Mouse (Mus musculus) midbrain, embryonic 14.5 days (tissue): ENCODE measurements around the gene Fbxo34. TPM values are rescaled to one million over a fixed set of nuclear protein-coding genes. Genes with fewer than 3 reads are reported as not detected.

Experiments
- ATAC-seq: fragments of 200-750 bp; cut with Nextera tagmentation; 2 replicates; pipeline ENCODE4 v1.8.0; 2017; ENCODE audit warnings: moderate number of reproducible peaks, moderate library complexity; ENCODE audit not compliant: low FRiP score, low TSS enrichment
- DNase-seq: peaks from one replicate; pipeline ENCODE4 v3.0.0-alpha.2; 2015
- H3K27ac ChIP-seq: fragments of 300-500 bp; sonication (generic); replicated peaks from 2 replicates; pipeline ENCODE4 v1.5.1; 2014; ENCODE audit warnings: mild to moderate bottlenecking, low read depth, low read length, moderate library complexity
- H3K27me3 ChIP-seq: fragments of 300-500 bp; sonication (generic); 2 replicates; pipeline ENCODE4 v1.6.1; 2014; ENCODE audit warnings: low read length, control low read depth, mixed read lengths; ENCODE audit not compliant: control insufficient read depth, insufficient read depth
- H3K36me3 ChIP-seq: fragments of 300-500 bp; sonication (generic); 2 replicates; pipeline ENCODE4 v1.6.1; 2014; ENCODE audit warnings: low read length, control low read depth; ENCODE audit not compliant: control insufficient read depth, insufficient read depth
- H3K4me1 ChIP-seq: fragments of 300-500 bp; sonication (generic); 2 replicates; pipeline ENCODE4 v1.6.1; 2014; ENCODE audit warnings: mild to moderate bottlenecking, antibody characterized with exemption, low read length, control low read depth; ENCODE audit not compliant: control insufficient read depth, insufficient read depth
- H3K4me2 ChIP-seq: fragments of 300-500 bp; sonication (generic); 2 replicates; pipeline ENCODE4 v1.6.1; 2014; ENCODE audit warnings: mild to moderate bottlenecking, low read length, moderate library complexity
- H3K4me3 ChIP-seq: fragments of 300-500 bp; sonication (generic); replicated peaks from 2 replicates; pipeline ENCODE4 v1.5.1; 2014; ENCODE audit warnings: low read depth, low read length
- H3K9ac ChIP-seq: fragments of 300-500 bp; sonication (generic); replicated peaks from 2 replicates; pipeline ENCODE4 v1.6.1; 2014; ENCODE audit warnings: mild to moderate bottlenecking, low read length, moderate library complexity
- H3K9me3 ChIP-seq: fragments of 300-500 bp; sonication (generic); 2 replicates; pipeline ENCODE4 v1.6.1; 2016; ENCODE audit warnings: low read length, control low read depth, mixed read lengths; ENCODE audit not compliant: control insufficient read depth
- WGBS: fragments of 180-500 bp; shearing (Covaris S2); extraction: QIAGEN DNeasy Blood & Tissue Kit; methylation state at CpG from one replicate; pipeline ENCODE4 v1.1.7; 2014; 5-methylcytosine and 5-hydroxymethylcytosine counted together
- polyA plus RNA-seq: library from polyadenylated mRNA; unstranded; fragments of >200 nt; fragmentation: Nextera tagmentation; extraction: Ambion mirVana; gene quantifications from 2 replicates; pipeline ENCODE4 v1.2.1, GENCODE M21; 2014

Fbxo34 gene
- polyA plus RNA-seq, 1 experiment from 2014 or later = 33.2 TPM

GRCm38 (mm10) chr14:47572707-47573106 lies 122.5 kb downstream of the Fbxo34 start:
- Histone ChIP-seq H3K4me1 (no peaks in the 10 kb centered on the region), H3K36me3 (no peaks in the 10 kb centered on the region), H3K9ac (no peak overlapping the region), H3K4me3 (no peak overlapping the region), H3K27me3 (no peaks in the 10 kb centered on the region), H3K27ac (no peak overlapping the region), H3K4me2 (no peak overlapping the region), H3K9me3 (no peaks in the 10 kb centered on the region)
- DNase-seq (no peak), ATAC-seq (no peak)
- 78% methylated on average over 4 of the region's 4 CpGs for WGBS

GRCm38 (mm10) chr14:47574721-47575120 lies 124.5 kb downstream of the Fbxo34 start:
- Histone ChIP-seq H3K4me2 (no peak overlapping the region), H3K36me3 (no peaks in the 10 kb centered on the region), H3K4me3 (no peak overlapping the region), H3K9ac (no peak overlapping the region), H3K27me3 (no peaks in the 10 kb centered on the region), H3K9me3 (no peaks in the 10 kb centered on the region), H3K27ac (no peak overlapping the region), H3K4me1 (no peaks in the 10 kb centered on the region)
- ATAC-seq (no peak), DNase-seq (no peak)
- 76% methylated on average over 11 of the region's 11 CpGs for WGBS

GRCm38 (mm10) chr14:47576687-47577086 lies 126.5 kb downstream of the Fbxo34 start:
- Histone ChIP-seq H3K9ac (no peak overlapping the region), H3K36me3 (no peaks in the 10 kb centered on the region), H3K4me3 (no peak overlapping the region), H3K27me3 (no peaks in the 10 kb centered on the region), H3K27ac (no peak overlapping the region), H3K4me2 (no peak overlapping the region), H3K4me1 (no peaks in the 10 kb centered on the region), H3K9me3 (no peaks in the 10 kb centered on the region)
- no peak for ATAC-seq
- WGBS = 64% methylated on average over 4 of the region's 4 CpGs
- no peak for DNase-seq

GRCm38 (mm10) chr14:47578086-47578485 lies 127.9 kb downstream of the Fbxo34 start:
- Histone ChIP-seq H3K9ac (no peak overlapping the region), H3K4me3 (no peak overlapping the region), H3K4me1 (no peaks in the 10 kb centered on the region), H3K36me3 (no peaks in the 10 kb centered on the region), H3K4me2 (no peak overlapping the region), H3K9me3 (no peaks in the 10 kb centered on the region), H3K27me3 (no peaks in the 10 kb centered on the region), H3K27ac (no peak overlapping the region)
- no peak for DNase-seq
- 84% methylated on average over 2 of the region's 2 CpGs for WGBS
- ATAC-seq = no peak

- no peaks in the 10 kb centered on the region for H3K27me3 ChIP-seq
- H3K4me1 ChIP-seq = no peaks in the 10 kb centered on the region
- DNase-seq (no peak), ATAC-seq (no peak)
- no peak overlapping the region for H3K4me2 ChIP-seq
- H3K27ac ChIP-seq = no peak overlapping the region
- no peak overlapping the region for H3K4me3 ChIP-seq
- no peaks in the 10 kb centered on the region for H3K9me3 ChIP-seq
- no peaks in the 10 kb centered on the region for H3K36me3 ChIP-seq
- no peak overlapping the region for H3K9ac ChIP-seq
- 55% methylated on average over 1 of the region's 1 CpGs for WGBS
Observed at GRCm38 (mm10) chr14:47581280-47581679, 131.1 kb downstream of the Fbxo34 start.

Other genes starting within 250 kb of the Fbxo34 start
- gene Wdhd1, start 173.6 kb upstream of the Fbxo34 start, polyA plus RNA-seq = 14.1 and 21.1 TPM in 2 replicates
- gene Socs4, start 173.5 kb upstream of the Fbxo34 start, polyA plus RNA-seq = 4.8 and 5.7 TPM in 2 replicates
- gene Mapk1ip1l, start 152.2 kb upstream of the Fbxo34 start, polyA plus RNA-seq = 45.6 and 61.4 TPM in 2 replicates
- gene Lgals3, start 82.7 kb upstream of the Fbxo34 start, polyA plus RNA-seq = 3.3 and 8.4 TPM in 2 replicates
- 5.2 and 12.6 TPM in 2 replicates for gene Dlgap5, start 32.0 kb upstream of the Fbxo34 start, polyA plus RNA-seq
- 16.6 and 19.8 TPM in 2 replicates for gene Atg14, start 120.2 kb downstream of the Fbxo34 start, polyA plus RNA-seq
- gene Ktn1, start 198.0 kb downstream of the Fbxo34 start, polyA plus RNA-seq = 66.9 and 88.1 TPM in 2 replicates